Mouse (Mus musculus) skeletal muscle tissue, adult 2 months (tissue): ENCODE data around the gene Bmt2.

Experiments
- DNase-seq: peaks from one replicate; pipeline ENCODE4 v3.0.0-alpha.2; 2012; ENCODE audit warnings: low read depth, low spot score

Gene Bmt2

GRCm38 (mm10) chr6:13617110-13617509 is 60.7 kb downstream of the Bmt2 start:
- no peak for DNase-seq

- DNase-seq = no peak
Observed at GRCm38 (mm10) chr6:13614568-13614967, 63.2 kb downstream of the Bmt2 start.

GRCm38 (mm10) chr6:13613671-13614070 is 64.1 kb downstream of the Bmt2 start:
- DNase-seq = no peak

- no peak for DNase-seq
Observed at GRCm38 (mm10) chr6:13610869-13611268, 66.9 kb downstream of the Bmt2 start.

- DNase-seq = no peak
Observed at GRCm38 (mm10) chr6:13609353-13610140, 68.2 kb downstream of the Bmt2 start.

- peak; percentile 73 for DNase-seq
Observed at GRCm38 (mm10) chr6:13607621-13608493, 69.9 kb downstream of the Bmt2 start, which contains the start of gene Tmem168. TSS of gene Tmem168 (minus strand) at chr6:13608100.

- no peak for DNase-seq
Observed at GRCm38 (mm10) chr6:13606921-13607620, 70.7 kb downstream of the Bmt2 start.

GRCm38 (mm10) chr6:13606394-13606793 is 71.4 kb downstream of the Bmt2 start:
- DNase-seq = no peak

GRCm38 (mm10) chr6:13603134-13603533 is 74.6 kb downstream of the Bmt2 start:
- DNase-seq = no peak

GRCm38 (mm10) chr6:13601587-13601986 is 76.2 kb downstream of the Bmt2 start:
- peak; percentile 59 for DNase-seq

GRCm38 (mm10) chr6:13598239-13598923 is 79.4 kb downstream of the Bmt2 start:
- DNase-seq = no peak

- DNase-seq = no peak
Observed at GRCm38 (mm10) chr6:13592729-13593345, 84.9 kb downstream of the Bmt2 start.

- DNase-seq = no peak
Observed at GRCm38 (mm10) chr6:13586560-13586959, 91.2 kb downstream of the Bmt2 start.

GRCm38 (mm10) chr6:13586154-13586553 is 91.6 kb downstream of the Bmt2 start:
- DNase-seq = no peak

- DNase-seq = no peak
Observed at GRCm38 (mm10) chr6:13584788-13585187, 93.0 kb downstream of the Bmt2 start.

GRCm38 (mm10) chr6:13582075-13582474 is 95.7 kb downstream of the Bmt2 start:
- DNase-seq = no peak
